Mouse (Mus musculus) heart, adult 2 months (tissue): ENCODE data around the gene Rex1bd. TPM values are rescaled to one million over a fixed set of nuclear protein-coding genes. Genes with fewer than 3 reads are reported as not detected.

Experiments used
- DNase-seq, 2 experiments: peaks; one replicate each; pipeline ENCODE4 v3.0.0; 2021
- H3K27ac ChIP-seq: fragments of 200-600 bp; 2 replicates; pipeline ENCODE4 v1.8.1; 2022
- H3K27me3 ChIP-seq: fragments of 200-500 bp; 2 replicates; pipeline ENCODE4 v1.6.1; 2012; ENCODE audit warnings: mild to moderate bottlenecking, low read length, inconsistent platforms, mixed read lengths; ENCODE audit not compliant: control insufficient read depth, insufficient read depth
- H3K36me3 ChIP-seq: fragments of 200-500 bp; 2 replicates; pipeline ENCODE4 v1.6.1; 2012; ENCODE audit warnings: low read length, inconsistent platforms; ENCODE audit not compliant: control insufficient read depth, insufficient read depth
- H3K4me1 ChIP-seq: fragments of 200-500 bp; 2 replicates; pipeline ENCODE4 v1.6.1; 2011; ENCODE audit warnings: low read length; ENCODE audit not compliant: control insufficient read depth, insufficient read depth
- H3K4me3 ChIP-seq: fragments of 200-600 bp; 2 replicates; pipeline ENCODE4 v1.8.1; 2022
- H3K79me2 ChIP-seq: fragments of 200-500 bp; replicated peaks from 2 replicates; pipeline ENCODE4 v1.6.1; 2012; ENCODE audit warnings: mild to moderate bottlenecking, inconsistent platforms, low read length, moderate library complexity, mixed read lengths; ENCODE audit not compliant: control insufficient read depth, insufficient read depth
- H3K9ac ChIP-seq: fragments of 200-500 bp; 2 replicates; pipeline ENCODE4 v1.6.1; 2012; ENCODE audit warnings: low read depth, mild to moderate bottlenecking, control low read depth, inconsistent platforms, low read length, mixed read lengths
- CTCF ChIP-seq: fragments of 200-600 bp; IDR thresholded peaks from 2 replicates; pipeline ENCODE4 v1.8.1; 2022; ENCODE audit warnings: antibody characterized with exemption, mild to moderate bottlenecking, moderate library complexity
- EP300 ChIP-seq: fragments of 200-500 bp; IDR thresholded peaks from 2 replicates; pipeline ENCODE4 v1.6.1; 2011; ENCODE audit warnings: low read depth, low read length, control low read depth; ENCODE audit not compliant: insufficient read depth
- POLR2A ChIP-seq: fragments of 200-500 bp; IDR thresholded peaks from 2 replicates; pipeline ENCODE4 v1.6.1; 2011; ENCODE audit warnings: mild to moderate bottlenecking, low read depth, low read length, control low read depth; ENCODE audit not compliant: insufficient read depth
- WGBS: fragments of 180-500 bp; shearing (Covaris S2); methylation state at CpG from one replicate; pipeline ENCODE4 v1.1.7; 2018; 5-methylcytosine and 5-hydroxymethylcytosine counted together
- intact Hi-C: fragments of 180-260 bp; cut with DNase I; formaldehyde crosslinking; loops from one replicate; pipeline ENCODE4 v1.15.1; 2025
- polyA plus RNA-seq: library from polyadenylated mRNA; depleted of rRNA; stranded (reverse); fragments of >200 nt; gene quantifications from 2 replicates; pipeline ENCODE4 v1.2.3, GENCODE M21; 2012
- total RNA-seq, 2 experiments: library from RNA; stranded (reverse); gene quantifications; 2 replicates each; pipeline ENCODE4 v1.2.3; 2021

Gene Rex1bd
- total and polyA plus RNA-seq, 3 experiments: 111 to 145 (median 118) TPM

- peaks cover 6% of the 10 kb centered on the region for H3K4me1 ChIP-seq
- TF ChIP-seq CTCF (no peak), EP300 (no peak), POLR2A (no peak)
- H3K4me3 ChIP-seq: no peak overlapping the region
- WGBS: 84% methylated on average over 2 of the region's 2 CpGs
- H3K27ac ChIP-seq: no peak overlapping the region
- DNase-seq: no peak
- intact Hi-C loops: no loop called here
- no peaks in the 10 kb centered on the region; the same call in 1 of the 2 replicates for H3K36me3 ChIP-seq
- H3K79me2 ChIP-seq: peaks cover 3% of the 10 kb centered on the region; the same call in 1 of the 2 replicates
- no peak overlapping the region for H3K9ac ChIP-seq
- no peaks in the 10 kb centered on the region for H3K27me3 ChIP-seq
Measured at GRCm38 (mm10) chr8:70535701-70536100, 29.1 kb upstream of the Rex1bd start.

DNA sequence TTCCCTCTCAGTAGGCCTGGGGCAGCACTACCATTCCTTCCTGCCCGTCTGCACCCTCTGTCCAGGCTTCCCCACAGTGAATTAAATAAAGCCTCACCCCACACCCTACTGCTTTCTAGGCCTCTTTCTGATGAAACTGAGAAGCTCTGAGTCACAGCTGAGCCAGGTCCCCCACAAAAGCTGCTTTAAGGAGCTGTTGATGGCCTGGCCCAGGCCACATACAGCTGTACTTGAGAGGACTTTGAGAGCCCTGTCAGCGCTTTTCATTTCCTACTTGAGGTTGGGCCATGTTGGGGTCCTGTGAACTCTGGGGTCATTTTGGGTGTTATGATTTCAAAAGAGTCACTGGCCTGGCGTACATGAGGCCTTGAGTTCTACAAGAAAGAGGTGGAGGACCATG, 28.7 kb upstream of the Rex1bd start:
- H3K79me2 ChIP-seq: peaks cover 3% of the 10 kb centered on the region; the same call in 1 of the 2 replicates
- no peaks in the 10 kb centered on the region for H3K27me3 ChIP-seq
- 88% methylated on average over 3 of the region's 3 CpGs for WGBS
- no peaks in the 10 kb centered on the region for H3K36me3 ChIP-seq
- no peak overlapping the region for H3K9ac ChIP-seq
- no peak for DNase-seq
- TF ChIP-seq POLR2A: no peak
- TF ChIP-seq CTCF: no peak
- no peak for TF ChIP-seq EP300
- peaks cover 3% of the 10 kb centered on the region for H3K4me1 ChIP-seq
- H3K4me3 ChIP-seq: no peak overlapping the region
- no peak overlapping the region for H3K27ac ChIP-seq
- intact Hi-C loops: no loop called here

- H3K79me2 ChIP-seq: 0 out of 2 replicates have a peak, but pooled peaks cover 1% of the 10 kb centered on the region
- DNase-seq: no peak
- WGBS: 93% methylated on average over 12 of the region's 12 CpGs
- H3K9ac ChIP-seq: no peak overlapping the region
- intact Hi-C loops: no loop called here
- no peak overlapping the region for H3K27ac ChIP-seq
- H3K27me3 ChIP-seq: no peaks in the 10 kb centered on the region
- H3K4me3 ChIP-seq: no peak overlapping the region
- 0 out of 2 replicates have a peak, but pooled peaks cover 1% of the 10 kb centered on the region for H3K4me1 ChIP-seq
- no peak for TF ChIP-seq CTCF
- no peak for TF ChIP-seq POLR2A
- TF ChIP-seq EP300: no peak
- H3K36me3 ChIP-seq: no peaks in the 10 kb centered on the region
Measured at GRCm38 (mm10) chr8:70534281-70534680, 27.7 kb upstream of the Rex1bd start.

DNA sequence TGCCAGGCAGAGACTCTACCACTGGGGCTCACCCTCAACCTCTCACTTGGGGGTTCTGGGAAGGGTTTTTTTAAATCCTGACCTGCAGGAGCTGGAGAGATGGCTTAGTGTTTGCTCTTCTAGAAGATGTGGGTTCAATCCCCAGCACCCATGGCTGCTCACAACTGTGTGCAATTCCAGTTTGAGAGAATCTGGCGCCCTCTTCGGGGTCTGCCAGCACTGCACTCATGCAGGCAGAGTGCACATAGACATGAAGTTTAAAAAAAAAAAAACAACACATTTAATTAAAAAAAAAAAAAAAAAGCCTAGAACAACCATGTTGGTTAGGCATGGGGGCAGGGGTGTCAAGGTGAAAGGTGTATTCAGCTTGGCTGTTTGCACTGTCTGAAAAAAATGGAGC, 23.8 kb upstream of the Rex1bd start:
- no peak for DNase-seq
- intact Hi-C loops: no loop called here
- Histone ChIP-seq H3K4me1 (peaks cover 3% of the 10 kb centered on the region; the same call in 1 of the 2 replicates), H3K79me2 (peaks cover 1% of the 10 kb centered on the region; the same call in 1 of the 2 replicates), H3K9ac (no peak overlapping the region), H3K36me3 (no peaks in the 10 kb centered on the region), H3K4me3 (no peak overlapping the region), H3K27ac (no peak overlapping the region), H3K27me3 (no peaks in the 10 kb centered on the region)
- TF ChIP-seq EP300: no peak
- TF ChIP-seq CTCF: peak; percentile 9; the same call in 1 of the 2 replicates
- 96% methylated on average over 2 of the region's 2 CpGs for WGBS

GRCm38 (mm10) chr8:70529741-70530161, 23.2 kb upstream of the Rex1bd start:
- Histone ChIP-seq H3K4me1 (peaks cover 3% of the 10 kb centered on the region; the same call in 1 of the 2 replicates), H3K9ac (no peak overlapping the region), H3K27me3 (no peaks in the 10 kb centered on the region), H3K27ac (no peak overlapping the region), H3K36me3 (no peaks in the 10 kb centered on the region), H3K79me2 (peaks cover 1% of the 10 kb centered on the region; the same call in 1 of the 2 replicates), H3K4me3 (no peak overlapping the region)
- WGBS: 86% methylated on average over 3 of the region's 3 CpGs
- intact Hi-C loops: loop anchor here (10.0 kb wide), 1 partner anchor 245 kb away; the partner anchor contains the start of gene Pik3r2
- no peak for DNase-seq
- TF ChIP-seq CTCF (no peak), POLR2A (no peak), EP300 (no peak)

- no peak overlapping the region for H3K4me3 ChIP-seq
- TF ChIP-seq POLR2A (no peak), EP300 (no peak), CTCF (no peak)
- no peak overlapping the region for H3K27ac ChIP-seq
- intact Hi-C loops: loop anchor here (10.0 kb wide), 1 partner anchor 246 kb away; the partner anchor contains the start of gene Pik3r2
- peaks cover 1% of the 10 kb centered on the region; the same call in 1 of the 2 replicates for H3K79me2 ChIP-seq
- H3K36me3 ChIP-seq: no peaks in the 10 kb centered on the region
- WGBS: 58% methylated on average over 5 of the region's 5 CpGs
- DNase-seq: no peak
- H3K9ac ChIP-seq: no peak overlapping the region
- peaks cover 3% of the 10 kb centered on the region; the same call in 1 of the 2 replicates for H3K4me1 ChIP-seq
- no peaks in the 10 kb centered on the region for H3K27me3 ChIP-seq
Measured at GRCm38 (mm10) chr8:70529299-70529698, 22.7 kb upstream of the Rex1bd start.
